Mouse (Mus musculus) activated CD4-positive, CD25-positive, alpha-beta regulatory T cell, adult 4 months (primary cell): ENCODE measurements around the gene Fignl1. TPM values are rescaled to one million over a fixed set of nuclear protein-coding genes. Genes with fewer than 3 reads are reported as not detected.

Source experiments
- ATAC-seq: one replicate; pipeline ENCODE4 v1.8.0; 2017
- polyA plus RNA-seq, 2 experiments: library from polyadenylated mRNA; unstranded; fragments of 100-300 nt; shearing (Covaris generic); gene quantifications; one replicate each; pipeline ENCODE4 v1.2.1; 2017

Fignl1 gene
- polyA plus RNA-seq, 2 experiments from 2014 or later: 23.8 to 32.5 TPM

GRCm38 (mm10) chr11:11763211-11763666 is 45.5 kb downstream of the Fignl1 start:
- no peak for ATAC-seq

- ATAC-seq: no peak
These were observed 49.9 kb downstream of the Fignl1 start for GRCm38 (mm10) chr11:11758883-11759282.

- ATAC-seq: no peak
These were observed 50.6 kb downstream of the Fignl1 start for GRCm38 (mm10) chr11:11758121-11758520.

GRCm38 (mm10) chr11:11752859-11753258 is 55.9 kb downstream of the Fignl1 start:
- ATAC-seq: no peak

- ATAC-seq: peak; percentile 24
These were observed 57.7 kb downstream of the Fignl1 start for GRCm38 (mm10) chr11:11751091-11751490.

- no peak for ATAC-seq
These were observed 64.5 kb downstream of the Fignl1 start for GRCm38 (mm10) chr11:11744222-11744621.

GRCm38 (mm10) chr11:11742626-11743025 is 66.1 kb downstream of the Fignl1 start:
- ATAC-seq: peak; percentile 50

GRCm38 (mm10) chr11:11741574-11741973 is 67.2 kb downstream of the Fignl1 start:
- peak; percentile 48 for ATAC-seq

GRCm38 (mm10) chr11:11740603-11741002 is 68.2 kb downstream of the Fignl1 start:
- ATAC-seq: no peak

- ATAC-seq: no peak
These were observed 69.7 kb downstream of the Fignl1 start for GRCm38 (mm10) chr11:11739054-11739453.

GRCm38 (mm10) chr11:11737562-11737961 is 71.2 kb downstream of the Fignl1 start:
- ATAC-seq: no peak

Other genes with a start within 250 kb of the Fignl1 start
- gene 4930512M02Rik, start 181.1 kb downstream of the Fignl1 start, polyA plus RNA-seq: not detected
- gene Ikzf1, start 124.0 kb downstream of the Fignl1 start, polyA plus RNA-seq: 100 to 1,000 TPM; 133 to 140 TPM
- 1 to 10 TPM; 1.9 to 2.4 TPM for gene Ddc, start 89.2 kb upstream of the Fignl1 start, polyA plus RNA-seq
- gene Grb10, start 229.7 kb upstream of the Fignl1 start, polyA plus RNA-seq: not detected